Mouse (Mus musculus) lung, adult 18-20 months (tissue): ENCODE data around the gene Ap3s2.
A peak's percentile ranks its signal among the peaks of the same experiment; 100 is the strongest.

Source experiments
- DNase-seq, 2 experiments: peaks; one replicate each; pipeline ENCODE4 v3.0.0; 2022; ENCODE audit warnings: mixed read lengths in 2 of 2

Gene Ap3s2

DNA sequence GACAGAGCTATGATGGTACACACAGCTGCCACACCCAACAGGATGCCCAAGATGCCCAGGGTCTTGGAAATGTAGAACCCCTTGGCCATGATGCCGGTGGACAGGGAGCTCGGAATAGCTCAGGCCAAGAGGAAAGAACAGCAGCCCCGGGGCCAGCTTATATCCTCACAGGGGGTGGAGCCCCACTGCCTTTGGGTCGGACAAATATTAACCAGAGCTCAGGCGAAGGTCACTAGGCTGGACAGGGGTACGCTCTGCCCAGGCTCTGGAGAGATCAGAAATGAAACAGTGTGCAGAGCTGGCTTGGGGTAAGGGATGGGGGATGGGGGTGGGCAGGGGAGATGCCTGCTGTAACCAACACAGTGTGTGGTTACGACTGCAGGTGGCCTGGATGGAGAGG is 78.3 kb downstream of the Ap3s2 start:
- no peak for DNase-seq

DNA sequence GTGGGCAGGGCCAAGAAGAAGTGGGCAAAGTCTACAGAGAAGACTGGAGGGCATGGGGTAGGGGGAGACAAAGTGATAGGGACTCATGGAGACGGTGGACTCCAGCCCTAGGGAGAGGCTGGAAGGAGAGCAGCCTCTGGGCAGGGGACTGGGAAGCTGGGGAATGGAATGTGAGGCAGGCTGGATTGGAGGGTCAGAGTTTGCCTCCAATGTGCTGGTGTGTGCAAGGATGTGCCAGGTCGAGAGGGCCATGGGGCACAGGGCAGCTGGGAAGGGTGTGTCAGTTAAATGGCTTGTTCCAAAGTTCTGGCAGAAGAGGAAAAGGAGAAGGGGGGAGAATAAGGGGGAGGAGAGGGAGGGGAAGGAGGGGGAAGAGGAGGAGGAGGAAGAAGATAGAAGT is 83.2 kb downstream of the Ap3s2 start:
- DNase-seq: no peak

DNA sequence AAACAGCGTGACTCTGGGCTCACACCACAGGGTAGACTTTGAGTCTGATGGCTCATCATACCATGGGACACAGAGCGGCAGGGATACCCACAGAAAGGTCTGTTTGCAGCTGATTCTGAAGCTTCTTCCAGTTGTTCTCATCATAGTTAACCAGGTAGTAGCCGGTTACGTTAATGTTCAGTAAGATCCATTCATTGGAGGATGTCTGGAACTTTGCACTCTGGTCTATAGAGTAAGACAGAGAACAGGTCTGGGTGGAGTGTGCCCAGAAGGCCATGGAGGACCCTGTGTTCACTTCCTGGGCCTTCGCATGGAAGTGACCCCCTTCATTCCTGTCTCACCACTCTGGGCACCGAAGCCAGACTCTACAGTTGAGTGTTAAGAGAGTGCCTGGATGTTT is 85.3 kb downstream of the Ap3s2 start:
- no peak for DNase-seq

DNA sequence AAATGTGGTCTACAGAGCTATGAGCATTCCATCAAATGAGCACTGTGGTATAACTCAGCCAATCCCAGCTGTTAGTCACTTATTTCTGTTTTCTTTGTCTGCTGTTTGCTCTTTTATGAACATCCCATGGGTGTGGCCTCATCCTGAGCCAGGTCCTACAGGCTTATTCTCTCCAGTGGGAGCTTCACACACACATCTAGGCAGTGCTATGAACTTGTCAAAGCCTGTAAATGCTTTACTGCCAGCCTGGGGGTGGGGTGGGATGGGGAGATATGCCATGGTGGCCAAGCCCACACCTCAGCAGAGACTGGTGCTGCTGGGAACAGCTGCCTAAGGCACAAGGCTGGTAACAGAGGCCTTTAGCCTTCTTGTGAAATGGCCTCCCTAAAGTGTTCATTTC is 87.5 kb downstream of the Ap3s2 start:
- DNase-seq: no peak

DNA sequence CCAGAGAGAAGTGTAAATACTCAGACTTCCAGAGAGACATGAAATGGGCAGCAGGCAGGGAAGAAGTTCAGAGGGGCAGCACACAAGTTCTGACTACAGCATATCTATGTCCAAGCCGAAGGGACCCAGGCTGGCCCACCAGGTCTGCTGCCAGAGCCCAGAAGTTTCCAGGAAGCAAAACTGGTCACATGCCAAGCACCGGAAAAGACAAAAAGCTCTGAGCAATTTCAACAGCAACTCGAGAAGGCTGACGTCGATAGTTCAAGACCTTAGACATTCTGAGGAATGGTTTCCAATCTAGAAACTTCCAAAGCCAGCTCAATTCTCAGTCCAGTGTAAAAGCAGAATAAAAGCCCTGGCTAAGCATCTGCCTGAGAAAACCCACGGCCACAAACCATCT is 88.9 kb downstream of the Ap3s2 start:
- DNase-seq: peak; percentile 72 to 82

DNA sequence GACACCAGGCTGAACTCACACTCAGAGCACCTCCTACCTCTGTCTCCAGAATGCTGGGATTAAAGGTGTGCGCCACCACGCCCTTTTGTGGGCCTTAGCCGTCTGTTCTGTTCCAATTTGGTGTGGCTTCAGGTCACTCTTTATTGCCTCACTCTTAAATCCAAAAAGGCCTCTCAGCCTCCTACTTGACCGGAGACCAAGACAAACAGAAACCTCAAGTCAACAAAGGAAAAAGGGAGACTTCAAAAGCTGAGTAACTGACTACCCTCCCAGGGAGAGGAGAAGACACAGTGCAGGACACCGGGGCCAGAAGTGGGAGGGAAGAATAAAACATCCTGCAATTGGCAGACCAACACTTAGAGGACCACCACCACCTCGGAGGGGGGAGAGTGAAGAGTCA is 89.3 kb downstream of the Ap3s2 start:
- peak; percentile 68 to 82 for DNase-seq

DNA sequence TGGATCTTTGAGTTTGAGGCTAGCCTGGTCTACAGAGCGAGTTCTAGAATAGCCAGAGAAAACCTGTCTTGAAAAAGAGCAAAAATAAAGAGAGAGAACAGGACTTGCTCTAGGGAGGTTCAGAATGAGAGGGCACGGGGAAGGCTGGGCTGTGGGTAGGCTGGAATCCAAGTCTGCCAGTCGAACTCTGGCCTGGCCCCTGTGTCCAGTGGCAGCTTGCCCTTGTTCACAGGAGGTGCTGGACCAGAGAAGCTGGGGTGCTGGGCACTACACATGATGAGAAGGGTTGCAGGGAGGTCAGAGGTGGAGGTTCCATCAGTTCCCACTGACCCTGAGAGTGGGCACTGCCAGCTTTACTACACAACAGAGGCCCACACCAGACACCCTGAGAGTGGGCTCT is 92.1 kb downstream of the Ap3s2 start:
- DNase-seq: no peak
